Mouse (Mus musculus) forebrain, embryonic 15.5 days (tissue): Measurements from ENCODE around the gene Rcan1. TPM values are rescaled to one million over a fixed set of nuclear protein-coding genes. Genes with fewer than 3 reads are reported as not detected.
"Not testable (repeated sequence)": the region's sequence is repeated elsewhere in the genome, so short reads cannot be mapped to it uniquely, and the experiment has no call there.

Source experiments
- ATAC-seq: fragments of 200-750 bp; cut with Nextera tagmentation; replicated peaks from 2 replicates; pipeline ENCODE4 v1.8.0; 2017; ENCODE audit warnings: mild to moderate bottlenecking, moderate TSS enrichment, moderate library complexity
- H3K27ac ChIP-seq: fragments of 300-500 bp; sonication (generic); replicated peaks from 2 replicates; pipeline ENCODE4 v1.5.1; 2015; ENCODE audit warnings: mild to moderate bottlenecking, inconsistent platforms
- H3K27me3 ChIP-seq: fragments of 300-500 bp; sonication (generic); 2 replicates; pipeline ENCODE4 v1.6.1; 2015; ENCODE audit warnings: inconsistent platforms
- H3K36me3 ChIP-seq: fragments of 300-500 bp; sonication (generic); 2 replicates; pipeline ENCODE4 v1.6.1; 2015; ENCODE audit warnings: mild to moderate bottlenecking, inconsistent platforms
- H3K4me1 ChIP-seq: fragments of 300-500 bp; sonication (generic); 2 replicates; pipeline ENCODE4 v1.6.1; 2015; ENCODE audit warnings: inconsistent platforms
- H3K4me2 ChIP-seq: fragments of 300-500 bp; sonication (generic); replicated peaks from 2 replicates; pipeline ENCODE4 v1.6.1; 2015; ENCODE audit warnings: mild to moderate bottlenecking, inconsistent platforms
- H3K4me3 ChIP-seq: fragments of 300-500 bp; sonication (generic); 2 replicates; pipeline ENCODE4 v1.5.1; 2015; ENCODE audit warnings: mild to moderate bottlenecking, inconsistent platforms
- H3K9ac ChIP-seq: fragments of 300-500 bp; sonication (generic); replicated peaks from 2 replicates; pipeline ENCODE4 v1.6.1; 2015; ENCODE audit warnings: mild to moderate bottlenecking, inconsistent platforms
- H3K9me3 ChIP-seq: fragments of 300-500 bp; sonication (generic); 2 replicates; pipeline ENCODE4 v1.6.1; 2016; ENCODE audit warnings: inconsistent platforms
- WGBS: fragments of 180-500 bp; shearing (Covaris S2); methylation state at CpG from one replicate; pipeline ENCODE4 v1.1.7; 2015; ENCODE audit warnings: mixed read lengths; 5-methylcytosine and 5-hydroxymethylcytosine counted together
- polyA plus RNA-seq: library from polyadenylated mRNA; unstranded; fragments of >200 nt; fragmentation: Nextera tagmentation; extraction: Ambion mirVana; gene quantifications from 2 replicates; pipeline ENCODE4 v1.2.1, GENCODE M21; 2015

The Rcan1 gene
- polyA plus RNA-seq: 49.8 and 52.8 TPM in 2 replicates

- 75% methylated on average over 6 of the region's 6 CpGs for WGBS
- no peak within 1 kb of the TSS for H3K9ac ChIP-seq
Measured at GRCm38 (mm10) chr16:92470706-92471105, at the start of gene Rcan1. TSS of gene Rcan1 (minus strand) at chr16:92470867.

GRCm38 (mm10) chr16:92519820-92520492 is 49.3 kb upstream of the Rcan1 start:
- H3K9me3 ChIP-seq: no peaks in the 10 kb centered on the region
- H3K9ac ChIP-seq: no peak overlapping the region
- WGBS: 55% methylated on average over 13 of the region's 13 CpGs
- no peak overlapping the region for H3K27ac ChIP-seq
- H3K4me1 ChIP-seq: no peaks in the 10 kb centered on the region
- no peak for ATAC-seq
- H3K4me3 ChIP-seq: no peak overlapping the region
- H3K36me3 ChIP-seq: no peaks in the 10 kb centered on the region
- no peaks in the 10 kb centered on the region for H3K27me3 ChIP-seq
- H3K4me2 ChIP-seq: no peak overlapping the region

More at GRCm38 (mm10) chr16:92470706-92471105, at the start of gene Rcan1:
- no peak within 1 kb of the TSS for H3K4me3 ChIP-seq
- no peaks in the 10 kb centered on the region for H3K27me3 ChIP-seq
- H3K4me1 ChIP-seq: peaks cover 5% of the 10 kb centered on the region; the same call in 1 of the 2 replicates
- H3K36me3 ChIP-seq: no peaks in the 10 kb centered on the region
- ATAC-seq: no peak
- no peak within 1 kb of the TSS for H3K27ac ChIP-seq
- H3K4me2 ChIP-seq: no peak within 1 kb of the TSS
- no peaks in the 10 kb centered on the region for H3K9me3 ChIP-seq

GRCm38 (mm10) chr16:92518718-92519117 is 48.1 kb upstream of the Rcan1 start:
- Histone ChIP-seq H3K4me1 (no peaks in the 10 kb centered on the region), H3K9me3 (no peaks in the 10 kb centered on the region), H3K27ac (no peak overlapping the region), H3K27me3 (no peaks in the 10 kb centered on the region), H3K9ac (no peak overlapping the region), H3K4me3 (no peak overlapping the region), H3K4me2 (no peak overlapping the region), H3K36me3 (no peaks in the 10 kb centered on the region)
- 51% methylated on average over 4 of the region's 4 CpGs for WGBS
- ATAC-seq: no peak

- no peak for ATAC-seq
- 69% methylated on average over 9 of the region's 9 CpGs for WGBS
- peaks cover 10% of the 10 kb centered on the region for H3K4me1 ChIP-seq
Measured at GRCm38 (mm10) chr16:92516139-92516538, 45.5 kb upstream of the Rcan1 start.

GRCm38 (mm10) chr16:92514896-92515295 is 44.2 kb upstream of the Rcan1 start:
- not testable (repeated sequence) for H3K9me3 ChIP-seq, H3K4me3 ChIP-seq, H3K9ac ChIP-seq, ATAC-seq, H3K4me2 ChIP-seq, H3K27ac ChIP-seq, H3K27me3 ChIP-seq, H3K36me3 ChIP-seq
- 77% methylated on average over 9 of the region's 9 CpGs for WGBS
- H3K4me1 ChIP-seq: peaks cover 17% of the 10 kb centered on the region

More at GRCm38 (mm10) chr16:92516139-92516538, 45.5 kb upstream of the Rcan1 start:
- Histone ChIP-seq H3K9ac (no peak overlapping the region), H3K36me3 (no peaks in the 10 kb centered on the region), H3K9me3 (no peaks in the 10 kb centered on the region), H3K4me3 (no peak overlapping the region), H3K27me3 (no peaks in the 10 kb centered on the region), H3K4me2 (no peak overlapping the region), H3K27ac (no peak overlapping the region)

GRCm38 (mm10) chr16:92511773-92512391 is 41.2 kb upstream of the Rcan1 start:
- Histone ChIP-seq H3K9ac (no peak overlapping the region), H3K36me3 (no peaks in the 10 kb centered on the region), H3K4me1 (peaks cover 17% of the 10 kb centered on the region), H3K27ac (peak overlapping the region; percentile 59), H3K4me2 (no peak overlapping the region), H3K4me3 (no peak overlapping the region), H3K27me3 (no peaks in the 10 kb centered on the region), H3K9me3 (no peaks in the 10 kb centered on the region)
- WGBS: 43% methylated on average over 5 of the region's 5 CpGs
- peak; percentile 67 for ATAC-seq

GRCm38 (mm10) chr16:92510835-92511772 is 40.4 kb upstream of the Rcan1 start:
- no peak overlapping the region for H3K9ac ChIP-seq
- H3K27ac ChIP-seq: peak overlapping the region; percentile 59
- peaks cover 17% of the 10 kb centered on the region for H3K4me1 ChIP-seq
- WGBS: 19% methylated on average over 13 of the region's 13 CpGs
- H3K4me2 ChIP-seq: no peak overlapping the region
- no peaks in the 10 kb centered on the region for H3K9me3 ChIP-seq
- peak; percentile 79 for ATAC-seq
- no peaks in the 10 kb centered on the region for H3K36me3 ChIP-seq
- no peak overlapping the region for H3K4me3 ChIP-seq
- no peaks in the 10 kb centered on the region for H3K27me3 ChIP-seq

GRCm38 (mm10) chr16:92507573-92507972 is 36.9 kb upstream of the Rcan1 start:
- H3K27me3 ChIP-seq: no peaks in the 10 kb centered on the region
- ATAC-seq: no peak
- 89% methylated on average over 4 of the region's 4 CpGs for WGBS
- H3K36me3 ChIP-seq: no peaks in the 10 kb centered on the region
- no peak overlapping the region for H3K4me2 ChIP-seq
- H3K9ac ChIP-seq: no peak overlapping the region
- H3K4me1 ChIP-seq: peaks cover 17% of the 10 kb centered on the region
- no peak overlapping the region for H3K27ac ChIP-seq
- H3K9me3 ChIP-seq: no peaks in the 10 kb centered on the region
- no peak overlapping the region for H3K4me3 ChIP-seq

GRCm38 (mm10) chr16:92503105-92503504 is 32.4 kb upstream of the Rcan1 start:
- peaks cover 11% of the 10 kb centered on the region for H3K4me1 ChIP-seq
- no peak overlapping the region for H3K27ac ChIP-seq
- no peak overlapping the region for H3K4me2 ChIP-seq
- H3K36me3 ChIP-seq: no peaks in the 10 kb centered on the region
- H3K9me3 ChIP-seq: no peaks in the 10 kb centered on the region
- peaks cover 31% of the 10 kb centered on the region for H3K27me3 ChIP-seq
- no peak overlapping the region for H3K4me3 ChIP-seq
- ATAC-seq: no peak
- H3K9ac ChIP-seq: no peak overlapping the region
- 82% methylated on average over 5 of the region's 5 CpGs for WGBS

GRCm38 (mm10) chr16:92500534-92500933 is 29.9 kb upstream of the Rcan1 start:
- Histone ChIP-seq H3K27ac (no peak overlapping the region), H3K36me3 (no peaks in the 10 kb centered on the region), H3K9me3 (no peaks in the 10 kb centered on the region), H3K4me2 (no peak overlapping the region), H3K4me3 (no peak overlapping the region), H3K9ac (no peak overlapping the region), H3K4me1 (peaks cover 14% of the 10 kb centered on the region), H3K27me3 (peaks cover 41% of the 10 kb centered on the region)
- no peak for ATAC-seq
- 63% methylated on average over 8 of the region's 8 CpGs for whole genome bisulfite sequencing

GRCm38 (mm10) chr16:92499324-92499723 is 28.7 kb upstream of the Rcan1 start:
- Histone ChIP-seq H3K9ac (no peak overlapping the region), H3K27ac (no peak overlapping the region), H3K27me3 (peaks cover 41% of the 10 kb centered on the region), H3K4me3 (peak overlapping the region; percentile 46), H3K36me3 (no peaks in the 10 kb centered on the region), H3K4me1 (peaks cover 14% of the 10 kb centered on the region), H3K4me2 (peak overlapping the region; percentile 80), H3K9me3 (no peaks in the 10 kb centered on the region)
- WGBS: 20% methylated on average over 15 of the region's 15 CpGs
- no peak for ATAC-seq

- Histone ChIP-seq H3K27me3 (peaks cover 41% of the 10 kb centered on the region), H3K4me3 (peak overlapping the region; percentile 46), H3K9ac (peak overlapping the region; percentile 41), H3K4me1 (peaks cover 14% of the 10 kb centered on the region), H3K9me3 (no peaks in the 10 kb centered on the region), H3K27ac (no peak overlapping the region), H3K4me2 (peak overlapping the region; percentile 80), H3K36me3 (no peaks in the 10 kb centered on the region)
- ATAC-seq: no peak
- under 1% methylated on average over 34 of the region's 34 CpGs for WGBS
Measured at GRCm38 (mm10) chr16:92498589-92498981, 27.9 kb upstream of the Rcan1 start.
